Mouse (Mus musculus): Measurements from ENCODE around the gene Nptn. TPM values are rescaled to one million over a fixed set of nuclear protein-coding genes. Genes with fewer than 3 reads are reported as not detected.

Nptn gene
- total RNA-seq, 2 experiments from 2014 or later: 810 to 816 TPM

DNA sequence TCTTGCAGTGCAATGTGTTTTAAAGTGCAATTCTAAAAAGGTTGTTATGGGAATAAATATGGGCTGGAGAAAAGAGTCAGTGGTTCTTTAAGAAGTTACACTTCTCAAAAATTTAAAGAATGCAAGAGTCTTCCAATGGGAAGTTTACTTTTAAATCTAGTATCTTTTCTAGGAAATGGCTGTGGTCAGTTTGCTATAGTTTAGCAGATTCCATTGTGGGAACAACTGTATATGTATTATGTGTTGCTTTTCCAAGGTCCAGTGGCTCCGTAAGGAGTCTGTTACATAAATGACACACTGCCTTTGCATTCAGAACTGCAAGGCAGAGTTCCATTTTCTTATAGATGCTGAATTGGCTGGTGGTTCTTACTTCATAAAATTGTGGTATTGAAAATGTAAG lies 41.0 kb downstream of the Nptn start:
- intact Hi-C loops (cut with DNase I): no loop called here
- DNase-seq (ENCODE audit: extremely low spot score in 1 of 2, low spot score in 2 of 2): no peak

DNA sequence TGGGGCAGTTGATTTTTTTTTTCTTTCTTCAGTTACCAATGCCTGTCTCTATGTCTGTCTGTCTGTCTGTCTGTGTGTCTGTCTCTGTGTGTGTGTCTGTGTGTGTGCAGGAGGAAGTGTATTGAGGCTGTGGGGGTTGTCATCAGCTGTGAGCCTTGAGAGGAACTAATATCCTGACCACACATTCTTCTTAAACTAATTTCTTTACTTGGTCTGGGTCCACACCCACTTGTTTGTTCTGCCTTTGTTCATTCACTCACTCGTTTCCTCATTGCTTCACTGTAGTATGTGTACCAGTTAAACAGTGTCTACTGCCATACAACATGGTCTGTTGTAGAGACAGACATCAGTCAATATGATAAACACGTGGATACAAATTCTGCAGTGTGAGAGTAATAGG lies 45.2 kb downstream of the Nptn start:
- no peak for DNase-seq (ENCODE audit: extremely low spot score in 1 of 2, low spot score in 2 of 2)
- intact Hi-C loops (cut with DNase I): no loop called here

DNA sequence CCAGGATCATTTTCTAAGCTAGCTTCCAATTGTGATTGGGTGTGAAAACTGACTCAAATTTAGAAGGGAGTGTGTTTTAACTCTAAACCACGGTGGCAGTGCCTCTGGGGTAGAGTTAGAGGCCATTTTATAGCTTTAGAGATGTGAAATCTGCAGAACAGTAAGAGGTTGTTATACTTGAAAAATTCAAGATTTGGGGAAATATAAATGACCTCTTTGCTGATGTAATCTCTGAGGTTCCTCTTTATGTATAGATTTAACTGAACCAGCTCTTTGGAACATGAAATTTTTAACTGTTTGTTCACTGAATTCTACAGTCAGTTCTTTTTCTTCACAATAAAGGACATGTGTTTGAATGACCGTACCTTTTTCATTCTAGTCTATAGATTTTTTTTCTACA lies 48.4 kb downstream of the Nptn start:
- intact Hi-C loops (cut with DNase I): no loop called here
- DNase-seq (ENCODE audit: extremely low spot score in 1 of 2, low spot score in 2 of 2): no peak

DNA sequence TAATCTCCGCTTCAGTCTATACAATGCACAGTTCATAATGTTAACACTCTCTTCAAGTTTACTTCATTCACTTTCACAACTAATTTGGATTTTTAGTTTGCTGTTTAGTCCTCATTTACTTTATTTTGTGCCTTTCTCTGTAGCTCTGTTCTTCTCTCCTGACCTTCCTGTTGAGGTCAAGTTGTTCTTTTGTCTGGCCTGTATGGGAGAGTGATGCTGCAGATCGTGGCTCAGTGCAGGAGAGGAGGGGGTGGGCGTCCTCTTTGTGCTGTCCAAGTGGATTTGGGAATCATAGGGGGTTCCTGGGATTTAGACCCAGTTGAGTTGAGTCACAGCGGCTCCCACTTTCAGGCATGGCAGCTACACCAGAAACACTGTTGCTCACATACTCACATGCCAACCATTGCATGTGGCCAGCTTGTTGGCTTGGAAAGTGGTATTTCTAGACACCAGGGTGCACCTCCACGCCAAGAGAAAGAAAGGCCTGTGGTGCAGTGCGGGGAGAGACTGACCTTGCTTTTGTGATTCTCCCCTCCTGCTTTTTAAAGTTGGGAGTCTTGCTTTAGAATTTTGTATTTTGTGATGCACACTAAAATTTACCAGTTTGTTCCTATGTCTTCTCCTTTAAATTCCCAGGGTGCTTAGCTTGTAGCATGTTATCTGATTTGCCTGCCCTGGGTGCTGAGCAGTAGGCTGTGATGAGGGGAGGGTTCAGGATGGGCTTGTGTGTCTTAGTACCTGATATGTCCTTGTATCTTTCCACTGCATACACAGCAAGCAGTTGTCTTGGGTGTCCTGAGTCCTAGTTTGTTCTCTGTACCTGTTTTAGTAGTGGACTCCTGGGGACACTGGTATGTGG lies 66.6 kb downstream of the Nptn start:
- no peak for DNase-seq (ENCODE audit: extremely low spot score in 1 of 2, low spot score in 2 of 2)
- intact Hi-C loops (cut with DNase I): loop anchor here (5.0 kb wide), 1 partner anchor 66 kb away; the partner anchor contains the start of gene Nptn

DNA sequence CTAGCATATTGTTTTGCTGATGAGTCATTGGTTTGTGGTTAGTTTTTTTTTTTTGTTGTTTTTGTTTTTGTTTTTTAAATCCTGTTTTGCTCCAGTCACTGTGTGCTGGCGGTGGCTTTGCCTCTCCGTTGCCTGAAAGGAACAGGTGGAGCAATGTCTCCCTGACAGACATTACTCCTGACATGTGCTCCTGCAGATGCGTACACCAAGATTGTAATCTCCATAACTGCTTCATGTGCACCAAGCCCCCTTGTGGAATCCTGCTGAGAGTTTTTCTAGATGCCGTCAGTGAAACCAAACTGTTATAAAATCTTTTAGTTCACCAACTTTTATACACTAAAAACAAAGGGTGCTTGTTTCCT lies 67.2 kb downstream of the Nptn start:
- DNase-seq (ENCODE audit: extremely low spot score in 1 of 2, low spot score in 2 of 2): no peak
- intact Hi-C loops (cut with DNase I): loop anchor here (5.0 kb wide), 1 partner anchor 67 kb away; the partner anchor contains the start of gene Nptn

DNA sequence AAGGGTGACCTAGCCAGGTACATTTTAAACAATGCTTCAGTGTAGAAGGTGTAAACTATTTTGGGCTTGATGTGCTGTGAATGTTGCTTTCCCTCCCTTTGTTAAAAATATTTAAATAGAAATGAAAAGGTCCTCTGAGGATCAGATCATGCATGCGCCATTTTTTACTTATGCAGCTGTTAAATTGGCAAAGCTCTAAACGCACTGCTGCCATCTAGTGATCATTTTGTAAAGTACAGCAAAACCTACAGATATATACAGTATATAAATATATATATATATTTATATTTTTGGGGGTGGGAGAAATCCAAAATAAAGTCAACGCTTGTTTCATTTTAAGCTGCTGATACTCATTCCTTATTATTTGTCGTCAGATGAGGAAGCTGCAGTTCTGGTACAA lies 70.0 kb downstream of the Nptn start:
- peak in 1 of 2 experiments; percentile 63 for DNase-seq (ENCODE audit: extremely low spot score in 1 of 2, low spot score in 2 of 2)
- intact Hi-C loops (cut with DNase I): loop anchor here (2.0 kb wide), 1 partner anchor 111 kb away; no protein-coding TSS in a partner anchor

DNA sequence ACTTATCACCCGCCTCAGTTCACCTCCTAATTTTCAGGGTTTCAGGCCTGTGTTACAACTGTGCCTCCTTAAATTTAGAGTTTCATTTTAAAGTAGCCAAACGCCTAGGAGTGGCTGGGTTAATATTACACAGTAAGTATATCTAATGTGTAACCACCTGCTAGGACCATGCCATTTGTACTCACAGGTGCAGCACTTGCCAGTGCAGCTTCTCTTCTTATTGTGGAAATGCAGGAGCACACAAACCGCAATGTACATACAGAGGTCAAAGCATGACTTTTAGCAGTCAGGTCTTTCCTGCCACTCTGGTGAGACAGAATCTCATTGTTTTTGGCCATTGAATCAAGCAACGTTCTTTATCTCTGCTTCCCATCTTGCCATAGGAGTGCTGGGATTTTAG lies 72.5 kb downstream of the Nptn start:
- DNase-seq (ENCODE audit: extremely low spot score in 1 of 2, low spot score in 2 of 2): no peak
- intact Hi-C loops (cut with DNase I): no loop called here

- no peak for DNase-seq (ENCODE audit: extremely low spot score in 1 of 2, low spot score in 2 of 2)
- intact Hi-C loops (cut with DNase I): no loop called here
These were observed 74.4 kb downstream of the Nptn start for GRCm38 (mm10) chr9:58656396-58656795.

DNA sequence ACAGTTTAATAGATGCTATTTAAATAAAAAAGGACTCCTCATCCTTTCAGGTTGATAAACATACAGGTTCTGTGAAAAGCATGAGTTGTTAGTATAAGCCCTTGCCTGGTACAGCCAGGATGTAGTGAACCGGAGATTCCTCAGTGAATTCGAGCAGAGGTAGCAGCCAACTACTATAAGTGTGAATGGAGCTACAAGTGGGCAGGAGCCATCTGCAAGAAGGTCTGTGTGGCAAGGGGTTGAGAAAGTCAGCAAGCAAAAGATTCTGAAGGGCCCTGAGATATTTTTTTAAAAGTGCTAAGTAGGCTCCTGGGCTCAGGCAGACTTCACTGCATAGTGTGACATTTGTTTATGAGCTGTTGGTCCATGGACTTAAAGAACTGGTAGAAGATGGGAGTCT lies 74.8 kb downstream of the Nptn start:
- intact Hi-C loops (cut with DNase I): no loop called here
- DNase-seq (ENCODE audit: extremely low spot score in 1 of 2, low spot score in 2 of 2): no peak

GRCm38 (mm10) chr9:58657735-58658512 lies 75.9 kb downstream of the Nptn start:
- DNase-seq (ENCODE audit: extremely low spot score in 1 of 2, low spot score in 2 of 2): no peak
- intact Hi-C loops (cut with DNase I): no loop called here

DNA sequence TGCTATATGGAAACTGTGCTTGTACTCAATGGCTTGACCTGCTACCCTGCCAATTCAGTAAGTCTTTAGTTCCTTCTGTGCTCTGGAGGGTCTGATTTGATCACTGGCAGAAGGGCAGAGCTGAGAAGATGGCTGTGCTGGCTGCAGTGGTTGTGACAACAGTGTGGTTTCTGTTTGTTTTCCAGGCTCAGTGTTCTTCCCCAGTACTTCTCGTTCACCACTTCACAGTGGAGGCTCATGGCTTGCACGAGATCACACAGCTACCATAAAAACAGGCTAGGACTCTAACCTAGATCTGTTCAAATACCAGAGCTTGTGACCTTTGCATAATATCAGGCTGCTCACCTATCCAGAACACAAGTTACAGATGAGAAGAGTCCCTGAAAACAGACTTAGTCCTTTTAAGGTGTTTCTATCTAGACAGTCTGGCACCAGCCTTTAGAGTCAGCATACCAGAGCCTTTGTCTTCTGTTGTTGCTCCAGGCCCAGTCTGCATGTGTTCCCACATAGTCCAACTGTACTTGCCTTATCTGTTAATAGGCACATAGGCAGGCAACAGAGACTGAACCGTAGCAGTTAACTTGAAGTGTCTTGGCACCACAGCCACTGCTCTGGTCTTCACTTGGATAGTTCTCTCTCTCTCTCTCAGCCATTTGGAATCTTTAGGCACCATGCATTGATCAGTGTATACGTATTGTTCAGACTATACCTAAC lies 76.7 kb downstream of the Nptn start:
- intact Hi-C loops (cut with DNase I): no loop called here
- no peak for DNase-seq (ENCODE audit: extremely low spot score in 1 of 2, low spot score in 2 of 2)

GRCm38 (mm10) chr9:58659331-58659730 lies 77.3 kb downstream of the Nptn start:
- intact Hi-C loops (cut with DNase I): no loop called here
- no peak for DNase-seq (ENCODE audit: extremely low spot score in 1 of 2, low spot score in 2 of 2)

GRCm38 (mm10) chr9:58659989-58660388 lies 77.9 kb downstream of the Nptn start:
- intact Hi-C loops (cut with DNase I): no loop called here
- no peak for DNase-seq (ENCODE audit: extremely low spot score in 1 of 2, low spot score in 2 of 2)

- intact Hi-C loops (cut with DNase I): no loop called here
- no peak for DNase-seq (ENCODE audit: extremely low spot score in 1 of 2, low spot score in 2 of 2)
These were observed 78.6 kb downstream of the Nptn start for GRCm38 (mm10) chr9:58660673-58661072.

DNA sequence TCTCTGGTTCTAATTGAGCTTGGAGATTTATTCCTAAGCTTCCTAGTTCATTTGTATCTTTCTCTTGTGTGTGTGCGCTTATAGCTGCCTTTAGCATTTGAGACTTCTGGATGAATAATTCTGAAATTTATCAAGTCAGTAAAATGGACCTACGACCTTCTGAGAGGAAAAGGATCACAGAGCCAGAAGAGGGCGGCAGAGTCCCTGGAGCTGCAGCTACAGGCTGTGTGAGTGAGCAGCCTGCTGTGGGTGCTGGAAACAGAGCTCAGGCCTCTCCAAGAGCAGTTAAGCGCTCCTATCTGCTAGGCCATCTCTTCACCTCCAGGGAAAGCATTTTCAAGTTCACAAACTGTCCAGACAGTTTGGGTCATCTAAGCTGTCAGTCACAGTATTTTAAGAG lies 80.0 kb downstream of the Nptn start:
- no peak for DNase-seq (ENCODE audit: extremely low spot score in 1 of 2, low spot score in 2 of 2)
- intact Hi-C loops (cut with DNase I): no loop called here

- intact Hi-C loops (cut with DNase I): no loop called here
- DNase-seq (ENCODE audit: extremely low spot score in 1 of 2, low spot score in 2 of 2): no peak
These were observed 80.8 kb downstream of the Nptn start for GRCm38 (mm10) chr9:58662791-58663190.

GRCm38 (mm10) chr9:58665492-58665891 lies 83.5 kb downstream of the Nptn start:
- DNase-seq (ENCODE audit: extremely low spot score in 1 of 2, low spot score in 2 of 2): no peak
- intact Hi-C loops (cut with DNase I): no loop called here

- intact Hi-C loops (cut with DNase I): no loop called here
- DNase-seq (ENCODE audit: extremely low spot score in 1 of 2, low spot score in 2 of 2): no peak
These were observed 84.2 kb downstream of the Nptn start for GRCm38 (mm10) chr9:58666191-58666590.

DNA sequence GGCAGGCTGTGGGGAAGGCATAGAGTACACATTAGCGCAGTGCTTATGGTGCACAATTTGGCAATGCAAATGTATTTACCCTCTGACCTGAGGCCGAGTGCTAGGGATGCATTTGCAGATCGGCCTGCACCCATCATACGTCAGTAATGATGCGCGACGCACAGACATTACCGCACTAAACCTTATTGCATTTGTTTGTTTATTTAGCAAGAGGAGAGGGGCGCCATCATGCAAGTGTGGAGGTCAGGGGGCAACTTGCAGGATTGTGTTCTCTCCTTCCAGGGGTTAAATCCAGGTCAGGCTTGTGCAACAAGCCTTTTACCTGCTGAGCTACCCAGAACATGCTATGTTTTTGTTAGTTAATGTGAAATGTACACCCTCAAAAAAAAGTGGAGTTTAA lies 85.2 kb downstream of the Nptn start:
- DNase-seq (ENCODE audit: extremely low spot score in 1 of 2, low spot score in 2 of 2): no peak
- intact Hi-C loops (cut with DNase I): no loop called here

All from left cerebral cortex, postnatal 10 days (tissue).